Mouse (Mus musculus) retina, adult 2 months (tissue): ENCODE measurements around the gene Aoc3.
"Not testable (repeated sequence)": the region's sequence is repeated elsewhere in the genome, so short reads cannot be mapped to it uniquely, and the experiment has no call there.

Experiments
- DNase-seq: peaks from one replicate; pipeline ENCODE4 v3.0.0-alpha.2; 2012; ENCODE audit warnings: low read depth, low spot score

Aoc3 gene

GRCm38 (mm10) chr11:101327311-101327710 is 3.1 kb upstream of the Aoc3 start:
- no peak for DNase-seq

- no peak for DNase-seq
These were observed 1.3 kb upstream of the Aoc3 start for GRCm38 (mm10) chr11:101328941-101329635.

GRCm38 (mm10) chr11:101330961-101331360 is 556 bp downstream of the Aoc3 start:
- DNase-seq, result not testable (repeated sequence)

DNA sequence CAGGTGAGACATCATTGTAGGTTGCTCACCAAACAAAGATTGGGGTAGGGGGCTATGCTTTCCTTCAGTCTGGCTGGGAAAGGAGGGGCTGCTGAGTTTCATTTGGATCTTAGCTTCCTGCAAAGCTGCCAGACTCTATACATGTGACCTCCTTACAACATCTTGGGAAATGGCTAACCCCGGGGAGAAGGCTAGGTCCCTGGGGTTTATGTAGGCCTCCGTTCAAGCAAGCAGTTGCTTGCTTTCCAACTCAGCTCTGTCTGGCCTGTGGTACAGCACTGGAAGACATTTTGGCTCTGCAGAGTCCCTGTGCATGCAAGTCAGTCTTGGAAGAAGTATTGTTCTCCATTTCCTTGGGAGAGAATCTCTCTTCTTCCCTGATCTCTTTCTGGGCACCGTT is 2.1 kb downstream of the Aoc3 start:
- no peak for DNase-seq

DNA sequence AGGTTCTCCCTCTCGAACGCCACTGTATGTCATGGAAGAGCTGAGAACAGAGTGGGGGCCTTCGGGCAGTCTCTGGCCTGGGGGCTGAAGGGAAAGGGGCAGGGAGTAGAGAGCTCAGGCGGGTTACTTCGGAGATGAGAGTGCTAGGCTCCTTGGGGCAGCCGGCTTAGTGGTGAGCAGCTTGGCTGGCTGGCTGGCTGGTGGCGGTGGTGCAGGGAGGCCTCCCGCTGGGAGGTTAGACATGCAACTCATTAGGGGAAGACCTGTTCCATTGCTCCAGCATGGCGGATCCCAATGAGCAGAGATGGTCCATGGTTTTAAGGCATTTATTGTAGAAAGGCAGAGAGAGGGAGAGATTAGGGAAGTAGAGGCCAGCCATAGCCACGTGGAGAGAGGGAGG is 3.6 kb downstream of the Aoc3 start:
- DNase-seq, result no peak

GRCm38 (mm10) chr11:101334516-101334915 is 4.1 kb downstream of the Aoc3 start:
- DNase-seq, result no peak

GRCm38 (mm10) chr11:101335685-101336084 is 5.3 kb downstream of the Aoc3 start:
- DNase-seq, result no peak

DNA sequence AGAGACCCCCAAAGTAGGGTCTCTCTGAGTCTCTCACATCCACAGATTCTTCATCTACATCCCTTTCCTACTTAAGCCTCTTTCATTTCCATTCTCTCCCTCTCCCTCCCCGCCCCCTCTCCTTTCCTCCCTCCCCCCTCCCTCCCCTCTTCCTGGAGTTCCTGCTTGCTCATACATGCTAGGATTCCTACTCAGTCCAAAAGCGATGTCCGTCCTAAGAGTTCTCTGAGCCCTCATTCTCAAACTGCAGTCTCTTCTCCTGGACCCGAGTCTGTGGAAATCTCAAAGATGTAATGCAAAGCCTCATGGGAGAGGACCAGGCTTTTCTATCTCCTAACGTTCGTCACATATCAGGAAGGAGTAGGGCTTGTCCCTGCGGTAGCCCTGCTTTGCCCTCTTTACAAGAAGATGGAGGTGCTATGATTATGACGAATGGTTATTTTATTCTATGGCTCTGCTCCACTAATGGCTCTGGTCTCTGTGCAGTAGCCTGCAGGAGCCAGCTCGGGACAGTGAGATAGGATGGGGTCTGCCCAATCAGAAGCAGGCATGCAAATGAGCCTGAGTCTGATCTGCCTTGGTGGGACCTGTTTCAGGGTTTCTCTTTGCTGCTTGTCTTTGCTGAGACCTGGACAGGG is 7.8 kb downstream of the Aoc3 start:
- no peak for DNase-seq

- DNase-seq, result no peak
These were observed 16.8 kb downstream of the Aoc3 start for GRCm38 (mm10) chr11:101347083-101347775.

- no peak for DNase-seq
These were observed 18.4 kb downstream of the Aoc3 start for GRCm38 (mm10) chr11:101348774-101349173.

GRCm38 (mm10) chr11:101349216-101349615 is 18.8 kb downstream of the Aoc3 start:
- DNase-seq, result no peak

- no peak for DNase-seq
These were observed 20.8 kb downstream of the Aoc3 start for GRCm38 (mm10) chr11:101351100-101351720.

GRCm38 (mm10) chr11:101351721-101352111 is 21.3 kb downstream of the Aoc3 start:
- DNase-seq, result no peak

DNA sequence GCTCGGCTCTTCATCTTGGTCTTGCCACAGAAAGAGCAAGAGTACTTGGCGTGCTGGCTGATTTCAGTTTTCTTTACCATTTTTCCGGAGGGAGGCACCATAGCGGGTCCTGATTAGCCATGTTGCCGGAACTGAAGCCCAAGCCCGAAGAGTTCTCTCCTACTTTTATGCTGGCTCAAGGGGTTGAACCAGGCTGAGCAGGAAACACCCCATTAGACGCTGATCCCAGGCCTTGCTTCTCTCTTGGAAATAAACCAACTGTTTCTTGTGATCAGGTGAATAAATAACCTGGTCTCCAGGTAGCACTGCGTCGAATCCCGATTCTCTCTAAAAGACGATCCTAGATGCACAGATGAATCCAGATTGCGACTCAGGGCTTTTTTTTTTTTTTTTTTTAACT is 23.0 kb downstream of the Aoc3 start:
- no peak for DNase-seq

- no peak for DNase-seq
These were observed 24.1 kb downstream of the Aoc3 start for GRCm38 (mm10) chr11:101354438-101355010.

DNA sequence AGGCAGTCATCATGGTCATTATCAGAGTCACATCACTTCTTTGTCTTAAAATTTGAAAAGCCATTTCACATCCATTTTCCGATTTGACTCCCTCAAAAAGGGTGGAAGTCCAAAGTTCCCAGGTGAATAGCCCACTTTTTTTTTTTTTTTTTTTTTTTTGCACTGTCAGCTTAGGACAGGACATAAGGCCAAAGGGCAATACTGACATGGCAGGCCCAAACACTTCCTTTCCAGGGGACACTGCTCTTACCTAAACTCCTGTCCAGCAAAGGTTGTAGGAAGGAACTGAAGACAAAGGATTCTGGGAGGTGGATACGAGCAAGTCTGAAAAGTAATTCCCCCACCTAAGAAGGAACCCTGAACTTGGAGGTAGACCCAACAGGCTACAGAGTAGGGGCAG is 25.5 kb downstream of the Aoc3 start:
- DNase-seq, result no peak

- DNase-seq, result no peak
These were observed 27.2 kb downstream of the Aoc3 start for GRCm38 (mm10) chr11:101357505-101358182.

GRCm38 (mm10) chr11:101359776-101360175 is 29.4 kb downstream of the Aoc3 start:
- no peak for DNase-seq

DNA sequence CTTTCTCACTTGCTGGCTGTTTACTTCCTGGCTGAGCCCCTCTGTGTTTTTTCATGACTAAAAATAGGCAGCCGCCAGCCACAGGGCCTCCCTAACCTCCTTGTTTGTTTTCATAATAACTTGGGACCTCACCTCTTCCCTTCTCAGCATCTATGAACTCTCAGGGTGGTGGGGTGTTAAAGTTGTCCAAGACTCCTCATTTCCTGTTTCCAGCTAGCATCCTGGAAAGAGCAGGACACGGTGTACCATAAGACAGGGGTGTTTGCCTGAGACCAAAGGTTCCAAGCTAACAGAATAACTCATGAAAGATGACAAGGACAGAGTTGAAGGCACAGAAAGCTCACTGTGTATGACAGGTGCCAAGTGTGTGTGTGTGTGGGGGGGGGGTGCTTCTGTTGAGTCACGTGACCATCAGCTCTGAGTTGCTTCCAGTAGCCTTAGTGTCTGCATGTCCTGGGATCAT is 30.3 kb downstream of the Aoc3 start:
- DNase-seq, result no peak

GRCm38 (mm10) chr11:101364531-101364931 is 34.1 kb downstream of the Aoc3 start:
- DNase-seq, result no peak

DNA sequence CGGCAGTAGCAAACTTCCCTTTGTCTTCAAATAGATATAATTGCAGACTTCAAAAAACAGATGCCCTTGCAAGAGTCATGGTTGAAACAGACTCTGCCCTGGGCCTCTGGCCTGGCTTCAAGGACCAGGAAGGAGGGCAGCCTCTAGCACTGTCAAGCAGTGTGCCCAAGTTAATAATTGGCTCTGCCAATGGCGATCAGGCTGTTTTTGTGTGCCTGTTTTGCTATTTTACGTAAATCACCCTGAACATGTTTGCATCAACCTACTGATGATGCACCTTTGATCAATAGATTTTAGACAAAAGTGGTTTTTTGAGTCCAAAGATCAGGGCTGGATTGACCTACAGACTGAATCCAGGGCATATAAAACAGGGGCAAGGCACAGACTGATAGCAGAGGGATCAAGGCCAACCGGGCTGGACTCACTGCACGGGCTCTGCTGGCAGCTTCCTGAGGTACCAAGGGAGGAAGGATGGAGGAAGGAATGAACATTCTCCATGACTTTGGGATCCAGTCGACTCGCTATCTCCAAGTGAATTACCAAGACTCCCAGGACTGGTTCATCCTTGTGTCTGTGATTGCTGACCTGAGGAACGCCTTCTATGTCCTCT is 37.0 kb downstream of the Aoc3 start, which contains the start of gene G6pc:
G6pc (plus strand) TSS at position 236 of the 610 bp plus-strand sequence.
- DNase-seq, result no peak
